Mouse (Mus musculus): Measurements from ENCODE around the gene Tmem243.
"Not testable (repeated sequence)": the region's sequence is repeated elsewhere in the genome, so short reads cannot be mapped to it uniquely, and the experiment has no call there.

Gene Tmem243

DNA sequence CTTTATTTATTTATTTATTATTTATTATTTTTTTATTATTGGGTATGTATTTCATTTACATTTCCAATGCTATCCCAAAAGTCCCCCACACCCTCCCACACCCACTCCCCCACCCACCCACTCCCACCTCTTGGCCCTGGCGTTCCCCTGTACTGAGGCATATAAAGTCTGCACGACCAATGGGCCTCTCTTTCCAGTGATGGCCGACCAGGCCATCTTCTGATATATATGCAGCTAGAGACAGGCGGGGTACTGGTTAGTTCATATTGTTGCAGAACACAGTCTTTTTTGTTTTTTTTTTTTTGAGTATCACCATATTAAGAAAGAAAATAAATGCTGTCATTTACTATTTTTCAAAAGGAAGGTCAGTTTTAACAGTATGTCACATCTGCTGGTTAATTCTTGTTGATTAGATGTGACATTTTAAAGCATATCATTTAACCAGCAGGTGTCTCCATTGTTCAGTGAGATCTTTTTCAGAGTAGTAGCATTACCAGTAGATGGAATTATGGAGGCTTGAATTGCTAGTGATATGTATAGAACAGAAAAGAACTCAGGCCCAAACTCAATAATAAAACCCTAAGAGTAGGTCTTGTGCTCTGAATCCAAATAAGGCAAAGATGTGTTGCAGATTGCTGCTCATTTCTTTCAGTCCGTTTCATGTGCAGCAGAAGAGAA, 69.0 kb downstream of the Tmem243 start:
- not testable (repeated sequence) for DNase-seq (ENCODE audit: inconsistent ontology term)

DNA sequence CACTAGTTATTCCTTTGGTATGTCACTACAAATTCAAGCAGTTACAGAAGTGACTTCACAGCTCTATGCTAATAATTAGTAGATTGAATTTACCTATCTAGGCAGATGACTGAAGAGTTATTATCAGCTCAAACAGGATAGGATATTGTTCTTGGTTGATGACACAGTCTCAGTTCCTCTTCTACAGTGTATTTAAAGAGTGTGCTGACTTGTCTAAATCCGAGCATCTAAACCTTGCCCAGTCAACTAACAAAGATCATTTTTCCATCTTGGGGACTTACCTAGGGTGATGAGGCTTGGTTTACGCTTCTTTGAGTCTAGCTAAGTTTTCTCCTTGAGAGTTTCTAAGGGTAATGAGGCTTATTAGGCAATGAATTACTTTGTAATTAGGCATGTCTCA, 72.8 kb downstream of the Tmem243 start:
- no peak for DNase-seq (ENCODE audit: inconsistent ontology term)

DNA sequence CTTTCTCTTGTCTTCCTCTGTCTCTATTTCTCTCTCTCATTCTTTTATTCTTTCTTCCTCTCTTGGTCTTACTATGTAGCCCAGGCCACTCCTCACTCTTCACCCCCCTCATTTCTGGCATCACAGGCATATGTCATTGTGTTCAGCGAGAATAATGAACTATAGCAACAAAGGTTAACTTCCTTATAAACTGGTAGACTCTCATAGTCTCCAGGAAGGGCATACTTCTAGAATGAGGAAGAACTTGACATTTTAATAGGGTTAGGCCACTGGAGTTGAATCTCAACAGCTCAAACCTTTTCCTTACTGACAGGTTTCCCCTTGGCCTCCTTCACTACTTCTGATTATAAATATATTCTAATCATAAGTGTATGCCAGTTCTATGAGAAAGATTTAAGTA, 86.0 kb downstream of the Tmem243 start:
- no peak for DNase-seq (ENCODE audit: inconsistent ontology term)
